Mouse (Mus musculus): Measurements from ENCODE around the gene Cry1.

DNA sequence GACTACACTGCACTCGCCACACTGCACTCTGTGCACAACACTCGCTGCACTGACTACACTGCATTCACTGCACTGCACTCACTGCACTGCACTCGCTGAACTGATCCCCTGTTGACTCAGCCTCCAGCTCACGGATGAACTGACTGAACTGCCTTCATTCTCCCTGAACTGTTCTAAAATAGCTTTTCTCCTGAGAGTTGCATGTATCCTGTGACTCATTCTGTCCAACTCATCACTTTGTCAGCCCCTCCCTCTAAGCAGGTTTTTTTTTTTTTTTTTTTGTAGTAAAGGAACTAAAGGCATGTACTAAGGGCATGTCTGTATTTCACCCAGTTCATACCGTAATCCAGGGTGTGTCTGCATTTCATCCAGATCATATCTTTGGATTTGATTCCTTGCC, 26.8 kb upstream of the Cry1 start:
- TF ChIP-seq GATA1 (IDR thresholded peaks at IDR 0.05; ENCODE audit: borderline replicate concordance, low read length) (no peak), FLI1 (IDR thresholded peaks at IDR 0.05; ENCODE audit: low read length) (no peak)

All from megakaryocyte, embryonic 14.5 days (primary cell).